Mouse (Mus musculus) MEL (cell line): ENCODE results near the gene Rassf6. TPM values are rescaled to one million over a fixed set of nuclear protein-coding genes. Genes with fewer than 3 reads are reported as not detected.

ENCODE experiments used
- DNase-seq: peaks from one replicate; pipeline ENCODE4 v3.0.0; 2011; ENCODE audit warnings: low read depth, low spot score
- H3K27ac ChIP-seq: 2 replicates; pipeline ENCODE4 v1.5.1; 2012; ENCODE audit warnings: low read depth, mild to moderate bottlenecking, control low read depth, low read length, moderate library complexity; ENCODE audit not compliant: control insufficient read depth
- H3K27me3 ChIP-seq, 2 experiments: fragments of 150-350 bp in 1 of 2; sonication (generic) in 1 of 2; 2 replicates each; pipeline ENCODE4 v1.6.1; 2012; ENCODE audit warnings: low read length in 2 of 2, mild to moderate bottlenecking in 2 of 2, improper control_type of control experiment in 1 of 2, moderate library complexity in 1 of 2; ENCODE audit not compliant: insufficient read depth in 2 of 2, control insufficient read depth in 1 of 2
- H3K36me3 ChIP-seq, 2 experiments: 2 replicates each; pipeline ENCODE4 v1.6.1; 2012 to 2014; ENCODE audit warnings: low read length in 2 of 2, improper control_type of control experiment in 1 of 2, inconsistent platforms in 1 of 2, mild to moderate bottlenecking in 1 of 2; ENCODE audit not compliant: insufficient read depth in 2 of 2, control insufficient read depth in 1 of 2
- H3K4me1 ChIP-seq, 2 experiments: fragments of 150-350 bp in 1 of 2; sonication (generic) in 1 of 2; 2 replicates each; pipeline ENCODE4 v1.6.1; 2012; ENCODE audit warnings: low read length in 2 of 2, improper control_type of control experiment in 1 of 2, mild to moderate bottlenecking in 1 of 2; ENCODE audit not compliant: insufficient read depth in 2 of 2, control insufficient read depth in 1 of 2
- H3K4me3 ChIP-seq, 2 experiments: fragments of 150-350 bp in 1 of 2; sonication (generic) in 1 of 2; 2 replicates each; pipeline ENCODE4 v1.5.1; 2012; ENCODE audit warnings: low read depth in 2 of 2, low read length in 2 of 2, mild to moderate bottlenecking in 2 of 2, moderate library complexity in 2 of 2, control low read depth in 1 of 2, improper control_type of control experiment in 1 of 2; ENCODE audit not compliant: control insufficient read depth in 1 of 2, insufficient read depth in 1 of 2
- H3K79me2 ChIP-seq: 2 replicates; pipeline ENCODE4 v1.6.1; 2012; ENCODE audit warnings: mild to moderate bottlenecking, low read length, moderate library complexity; ENCODE audit not compliant: control insufficient read depth, poor library complexity, insufficient read depth
- H3K9ac ChIP-seq: 2 replicates; pipeline ENCODE4 v1.6.1; 2012; ENCODE audit warnings: low read depth, mild to moderate bottlenecking, control low read depth, low read length, moderate library complexity; ENCODE audit not compliant: control insufficient read depth, poor library complexity, severe bottlenecking
- H3K9me3 ChIP-seq: fragments of 150-350 bp; sonication (generic); replicated peaks from 2 replicates; pipeline ENCODE4 v1.6.1; 2012; ENCODE audit warnings: mild to moderate bottlenecking, low read length, improper control_type of control experiment, moderate library complexity; ENCODE audit not compliant: insufficient read depth
- BHLHE40 ChIP-seq: IDR thresholded peaks from 2 replicates; pipeline ENCODE4 v1.6.1; 2012; ENCODE audit warnings: low read depth, mild to moderate bottlenecking, inconsistent platforms, low read length, improper control_type of control experiment, borderline replicate concordance
- ELF1 ChIP-seq: IDR thresholded peaks from 2 replicates; pipeline ENCODE4 v1.6.1; 2014; ENCODE audit warnings: low read depth, mild to moderate bottlenecking, inconsistent platforms, low read length, improper control_type of control experiment, moderate library complexity
- GABPA ChIP-seq: IDR thresholded peaks from 2 replicates; pipeline ENCODE4 v1.6.1; 2012; ENCODE audit warnings: low read depth, mild to moderate bottlenecking, inconsistent platforms, low read length, improper control_type of control experiment, moderate library complexity
- GATA1 ChIP-seq: IDR thresholded peaks from 2 replicates; pipeline ENCODE4 v1.6.1; 2011; ENCODE audit warnings: low read depth, low read length, improper control_type of control experiment
- HCFC1 ChIP-seq: IDR thresholded peaks from 2 replicates; pipeline ENCODE4 v1.6.1; 2012; ENCODE audit warnings: low read depth, mild to moderate bottlenecking, inconsistent platforms, low read length, improper control_type of control experiment, moderate library complexity
- JUND ChIP-seq: IDR thresholded peaks from 2 replicates; pipeline ENCODE4 v1.6.1; 2011; ENCODE audit warnings: low read depth, mild to moderate bottlenecking, improper control_type of control experiment, low read length
- MAZ ChIP-seq: IDR thresholded peaks from 2 replicates; pipeline ENCODE4 v1.6.1; 2012; ENCODE audit warnings: low read depth, mild to moderate bottlenecking, inconsistent platforms, low read length, improper control_type of control experiment
- MEF2A ChIP-seq: IDR thresholded peaks from 2 replicates; pipeline ENCODE4 v1.6.1; 2014; ENCODE audit warnings: low read depth, mild to moderate bottlenecking, inconsistent platforms, low read length, improper control_type of control experiment; ENCODE audit not compliant: poor library complexity, insufficient replicate concordance, severe bottlenecking; ENCODE audit errors: extremely low read depth
- MXI1 ChIP-seq: IDR thresholded peaks from 2 replicates; pipeline ENCODE4 v1.6.1; 2011; ENCODE audit warnings: mild to moderate bottlenecking, low read depth, low read length, improper control_type of control experiment
- MYB ChIP-seq: IDR thresholded peaks from 2 replicates; pipeline ENCODE4 v1.6.1; 2011; ENCODE audit warnings: mild to moderate bottlenecking, low read depth, low read length, improper control_type of control experiment
- NELFE ChIP-seq: IDR thresholded peaks from 2 replicates; pipeline ENCODE4 v1.6.1; 2011; ENCODE audit warnings: low read depth, low read length, improper control_type of control experiment
- NRF1 ChIP-seq: IDR thresholded peaks from 2 replicates; pipeline ENCODE4 v1.6.1; 2014; ENCODE audit warnings: low read depth, mild to moderate bottlenecking, inconsistent platforms, low read length, improper control_type of control experiment, moderate library complexity; ENCODE audit not compliant: poor library complexity, insufficient read depth, severe bottlenecking
- RAD21 ChIP-seq: IDR thresholded peaks from 2 replicates; pipeline ENCODE4 v1.6.1; 2011; ENCODE audit warnings: mild to moderate bottlenecking, low read depth, low read length, improper control_type of control experiment
- SIN3A ChIP-seq: IDR thresholded peaks from 2 replicates; pipeline ENCODE4 v1.6.1; 2012; ENCODE audit warnings: low read length, improper control_type of control experiment, inconsistent platforms
- TAL1 ChIP-seq: IDR thresholded peaks from 2 replicates; pipeline ENCODE4 v1.6.1; 2012; ENCODE audit warnings: mild to moderate bottlenecking, inconsistent platforms, low read length, moderate library complexity, mixed read lengths
- TBP ChIP-seq: IDR thresholded peaks from 2 replicates; pipeline ENCODE4 v1.8.0; 2011; ENCODE audit warnings: low read depth, low read length, improper control_type of control experiment
- TCF12 ChIP-seq: IDR thresholded peaks from 2 replicates; pipeline ENCODE4 v1.6.1; 2014; ENCODE audit warnings: low read depth, mild to moderate bottlenecking, inconsistent platforms, low read length, improper control_type of control experiment, moderate library complexity
- USF2 ChIP-seq, 2 experiments: IDR thresholded peaks; 2 replicates each; pipeline ENCODE4 v1.6.1; 2011 to 2012; ENCODE audit warnings: improper control_type of control experiment in 2 of 2, low read length in 2 of 2, borderline replicate concordance in 1 of 2, inconsistent platforms in 1 of 2, low read depth in 1 of 2, mild to moderate bottlenecking in 1 of 2; ENCODE audit not compliant: insufficient read depth in 1 of 2
- ZNF384 ChIP-seq: IDR thresholded peaks from 2 replicates; pipeline ENCODE4 v1.6.1; 2012; ENCODE audit warnings: low read depth, mild to moderate bottlenecking, inconsistent platforms, low read length, improper control_type of control experiment
- polyA plus RNA-seq, 2 experiments: library from polyadenylated mRNA; stranded (reverse) in 1 of 2; unstranded in 1 of 2; fragments of >175 nt in 1 of 2; fragments of >200 nt in 1 of 2; gene quantifications; 2 replicates each; pipeline versions ENCODE4 v1.2.1 to v1.2.4; 2012; ENCODE audit warnings: low replicate concordance in 2 of 2, low read depth in 1 of 2; ENCODE audit not compliant: insufficient read length in 2 of 2, insufficient read depth in 1 of 2, missing spikeins in 1 of 2
- total RNA-seq: library from RNA; depleted of rRNA; stranded (reverse); fragments of 300-350 nt; gene quantifications from 2 replicates; pipeline ENCODE4 v1.2.3, GENCODE M21; 2012; rRNA removed

Rassf6 gene
- total and polyA plus RNA-seq, 3 experiments, result 0.39 TPM; not detected in 2

- H3K9me3 ChIP-seq, result no peaks in the 10 kb centered on the region
- DNase-seq, result no peak
- H3K27me3 ChIP-seq, result peaks cover 0 to 8% of the 10 kb centered on the region in 2 experiments; a peak in 3 of 4 replicates
- TF ChIP-seq TBP, result no peak
- TF ChIP-seq GABPA, result no peak
- TF ChIP-seq USF2 (IDR thresholded peaks at IDR 0.05; ENCODE audit: borderline replicate concordance in 1 of 2, insufficient read depth in 1 of 2, low read depth in 1 of 2, low read length in 2 of 2), result no peak
- no peak for TF ChIP-seq MAZ
- no peak for TF ChIP-seq NELFE
- no peak for TF ChIP-seq MEF2A
- TF ChIP-seq SIN3A, result no peak
- TF ChIP-seq JUND, result no peak
- no peak for TF ChIP-seq GATA1
- TF ChIP-seq ELF1, result no peak
- TF ChIP-seq BHLHE40, result no peak
- TF ChIP-seq ZNF384, result no peak
- TF ChIP-seq TAL1, result no peak
- TF ChIP-seq HCFC1, result no peak
- no peak for TF ChIP-seq MXI1
- TF ChIP-seq MYB, result no peak
- TF ChIP-seq TCF12, result no peak
- TF ChIP-seq NRF1, result no peak
- no peak for TF ChIP-seq RAD21
- H3K4me1 ChIP-seq, result no peaks in the 10 kb centered on the region
- H3K4me3 ChIP-seq, result no peak overlapping the region
- H3K9ac ChIP-seq, result no peak overlapping the region
- no peaks in the 10 kb centered on the region for H3K79me2 ChIP-seq
- no peak overlapping the region for H3K27ac ChIP-seq
- no peaks in the 10 kb centered on the region for H3K36me3 ChIP-seq
These were observed 84.4 kb downstream of the Rassf6 start for GRCm38 (mm10) chr5:90556052-90556451.

Other genes starting within 250 kb of the Rassf6 start
- not detected in 2 replicates for gene Alb, start 179.8 kb downstream of the Rassf6 start, total RNA-seq
- gene Alb, start 179.8 kb downstream of the Rassf6 start, polyA plus RNA-seq, result not detected
- gene Afp, start 149.9 kb downstream of the Rassf6 start, total RNA-seq, result 0.15 and 0.49 TPM in 2 replicates
- under 1 TPM in 1 of 2 experiments, not detected in 1; 0.39 TPM for gene Afp, start 149.9 kb downstream of the Rassf6 start, polyA plus RNA-seq
- gene Afm, start 121.7 kb downstream of the Rassf6 start, total RNA-seq, result not detected in 2 replicates
- gene Afm, start 121.7 kb downstream of the Rassf6 start, polyA plus RNA-seq, result not detected
- gene 5830473C10Rik, start 79.5 kb downstream of the Rassf6 start, total RNA-seq, result 4.9 and 5.9 TPM in 2 replicates
- 1 to 10 TPM in 1 of 2 experiments, not detected in 1; 9.3 TPM for gene 5830473C10Rik, start 79.5 kb downstream of the Rassf6 start, polyA plus RNA-seq
- gene Cxcl5, start 118.7 kb upstream of the Rassf6 start, total RNA-seq, result not detected in 2 replicates
- not detected for gene Cxcl5, start 118.7 kb upstream of the Rassf6 start, polyA plus RNA-seq
- 0.12 TPM in 1 of 2 replicates, not detected in the other for gene Ppbp, start 127.9 kb upstream of the Rassf6 start, total RNA-seq
- not detected for gene Ppbp, start 127.9 kb upstream of the Rassf6 start, polyA plus RNA-seq
- gene Pf4, start 131.8 kb upstream of the Rassf6 start, total RNA-seq, result 253 and 283 TPM in 2 replicates
- gene Pf4, start 131.8 kb upstream of the Rassf6 start, polyA plus RNA-seq, result 100 to 1,000 TPM in 1 of 2 experiments, not detected in 1; 393 TPM
- not detected in 2 replicates for gene Cxcl3, start 145.4 kb upstream of the Rassf6 start, total RNA-seq
- not detected for gene Cxcl3, start 145.4 kb upstream of the Rassf6 start, polyA plus RNA-seq
- gene Cxcl15, start 153.9 kb upstream of the Rassf6 start, total RNA-seq, result not detected in 2 replicates
- not detected for gene Cxcl15, start 153.9 kb upstream of the Rassf6 start, polyA plus RNA-seq